ENCODE assay signal across 23 mouse cellular contexts in the genomic region with DNA sequence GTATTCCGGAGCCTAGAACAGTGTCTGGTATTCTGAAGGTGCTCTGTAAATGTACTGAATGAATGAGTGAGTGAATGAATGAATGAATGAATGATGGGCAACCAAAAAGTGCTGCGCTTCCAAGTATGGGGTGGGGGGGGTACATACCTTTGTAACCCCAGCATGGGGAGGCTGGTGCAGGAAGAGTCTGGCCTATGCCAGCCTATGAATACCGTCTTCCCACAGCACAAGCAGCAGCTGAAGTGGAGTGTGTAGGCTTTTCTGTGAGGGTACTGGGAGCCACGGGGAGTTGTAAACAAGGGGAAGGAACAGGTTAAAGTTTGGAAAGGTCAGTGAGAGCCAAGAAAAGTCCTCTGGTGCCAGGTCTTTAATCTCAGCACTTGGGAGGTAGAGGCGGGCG. TPM values are rescaled to one million over a fixed set of nuclear protein-coding genes. Genes with fewer than 3 reads are reported as not detected.
DNase-seq lines count a peak whose midpoint lies in the region; ATAC-seq and TF ChIP-seq lines count a peak whose summit lies in the region.
"Had no signal": no experiment of that assay in that cellular context is flagged by ENCODE, and none has a peak within 500 bp of the region (broad histone marks: within the 10 kb centered on the region; RNA-seq: fewer than 3 reads in every experiment).

No protein-coding gene starts in this region.

- H3K36me3 ChIP-seq in heart, embryonic 10.5 days, result peaks cover 41% of the 10 kb centered on the region
- H3K36me3 ChIP-seq in kidney, embryonic 16.5 days (ENCODE audit: insufficient read depth, low read length), result peaks cover 25% of the 10 kb centered on the region
- H3K36me3 ChIP-seq in kidney, adult 2 months (ENCODE audit: control insufficient read depth, insufficient read depth, low read length), result no peaks in the 10 kb centered on the region
- peaks cover 27% of the 10 kb centered on the region for H3K36me3 ChIP-seq in forebrain, embryonic 13.5 days (ENCODE audit: poor library complexity, severe bottlenecking)

- WGBS in heart, embryonic 10.5 days, result 80% methylated on average over 6 of the region's 6 CpGs
- 82% methylated on average over 6 of the region's 6 CpGs for WGBS in kidney, embryonic 16.5 days
- WGBS in kidney, adult 2 months, result 67% methylated on average over 6 of the region's 6 CpGs
- 89% methylated on average over 6 of the region's 6 CpGs for WGBS in forebrain, embryonic 13.5 days

- no peak for TF ChIP-seq POLR2A in kidney, adult 2 months (IDR thresholded peaks at IDR 0.05; ENCODE audit: low read depth, low read length)

- no peak overlapping the region for H3K4me2 ChIP-seq in kidney, embryonic 16.5 days (replicated peaks; ENCODE audit: low read depth, low read length)
- H3K4me2 ChIP-seq in forebrain, embryonic 13.5 days, result no peak overlapping the region
- H3K4me2 ChIP-seq: embryonic facial prominence, embryonic 12.5 days; embryonic facial prominence, embryonic 15.5 days; hindbrain, embryonic 12.5 days; hindbrain, embryonic 15.5 days had no signal

- no peak overlapping the region for H3K9ac ChIP-seq in kidney, embryonic 16.5 days (replicated peaks; ENCODE audit: low read length)
- no peak overlapping the region for H3K9ac ChIP-seq in forebrain, embryonic 13.5 days
- H3K9ac ChIP-seq: embryonic facial prominence, embryonic 12.5 days; embryonic facial prominence, embryonic 15.5 days; hindbrain, embryonic 12.5 days; hindbrain, embryonic 15.5 days had no signal

- H3K4me3 ChIP-seq in heart, embryonic 10.5 days, result no peak overlapping the region
- H3K4me3 ChIP-seq in kidney, embryonic 16.5 days (ENCODE audit: low read length), result no peak overlapping the region
- no peak overlapping the region for H3K4me3 ChIP-seq in kidney, adult 2 months (ENCODE audit: insufficient read depth, low read depth, low read length)
- H3K4me3 ChIP-seq in brown adipose tissue, adult 24 weeks (ENCODE audit: insufficient read depth, low read depth, low read length), result no peak overlapping the region
- no peak overlapping the region for H3K4me3 ChIP-seq in forebrain, embryonic 13.5 days
- H3K4me3 ChIP-seq: embryonic facial prominence, embryonic 12.5 days; embryonic facial prominence, embryonic 15.5 days; hindbrain, embryonic 12.5 days; hindbrain, embryonic 15.5 days had no signal

- no peak for TF ChIP-seq CTCF in kidney, adult 2 months (conservative IDR thresholded peaks at IDR 0.05; ENCODE audit: insufficient read depth, insufficient read length, low read depth, low read length)

- H3K27me3 ChIP-seq in heart, embryonic 10.5 days (ENCODE audit: insufficient read depth, poor library complexity, severe bottlenecking), result no peaks in the 10 kb centered on the region
- H3K27me3 ChIP-seq in kidney, embryonic 16.5 days (ENCODE audit: insufficient read depth, low read length), result no peaks in the 10 kb centered on the region
- no peaks in the 10 kb centered on the region for H3K27me3 ChIP-seq in kidney, adult 2 months (replicated peaks; ENCODE audit: control insufficient read depth, insufficient read depth, low read length)
- no peaks in the 10 kb centered on the region; the same call in 1 of the 2 replicates for H3K27me3 ChIP-seq in forebrain, embryonic 13.5 days
- H3K27me3 ChIP-seq: embryonic facial prominence, embryonic 12.5 days; embryonic facial prominence, embryonic 15.5 days; hindbrain, embryonic 12.5 days; hindbrain, embryonic 15.5 days had no signal

- no peaks in the 10 kb centered on the region for H3K9me3 ChIP-seq in heart, embryonic 10.5 days
- 0 out of 2 replicates have a peak, but pooled peaks cover 6% of the 10 kb centered on the region for H3K9me3 ChIP-seq in kidney, embryonic 16.5 days (ENCODE audit: low read length)
- no peaks in the 10 kb centered on the region for H3K9me3 ChIP-seq in forebrain, embryonic 13.5 days (replicated peaks)
- H3K9me3 ChIP-seq: embryonic facial prominence, embryonic 12.5 days; embryonic facial prominence, embryonic 15.5 days; hindbrain, embryonic 12.5 days; hindbrain, embryonic 15.5 days had no signal

- peak overlapping the region; percentile 62 for H3K27ac ChIP-seq in heart, embryonic 10.5 days
- H3K27ac ChIP-seq in kidney, embryonic 16.5 days (ENCODE audit: low read length), result peak overlapping the region; percentile 31; the same call in 1 of the 2 replicates
- H3K27ac ChIP-seq in kidney, adult 2 months (ENCODE audit: insufficient read depth, low read depth, low read length), result no peak overlapping the region
- H3K27ac ChIP-seq in brown adipose tissue, adult 24 weeks (replicated peaks; ENCODE audit: low read depth, low read length), result peak overlapping the region; percentile 91
- H3K27ac ChIP-seq in forebrain, embryonic 13.5 days, result no peak overlapping the region
- H3K27ac ChIP-seq: embryonic facial prominence, embryonic 12.5 days; hindbrain, embryonic 15.5 days had no signal

- peak; percentile 42 to 72 for DNase-seq in adrenal gland, adult (ENCODE audit: inconsistent age in 2 of 2, low spot score in 1 of 2)
- DNase-seq in adrenal gland, postnatal 36 days, result no peak
- DNase-seq in heart, embryonic 10.5 days (ENCODE audit: low spot score), result no peak
- no peak for DNase-seq in heart, adult 18-20 months
- no peak for DNase-seq in kidney, adult 2 months
- DNase-seq: cerebellum, adult 11 months; cerebellum, adult 2 months; cerebellum, adult 9-11 months; cerebellum, postnatal 25 days; gastrocnemius, postnatal 10 days; gastrocnemius, postnatal 36 days had no signal

- H3K4me1 ChIP-seq in heart, embryonic 10.5 days, result peaks cover 75% of the 10 kb centered on the region
- peaks cover 64% of the 10 kb centered on the region for H3K4me1 ChIP-seq in kidney, embryonic 16.5 days (ENCODE audit: insufficient read depth, low read length)
- peaks cover 5% of the 10 kb centered on the region; the same call in 1 of the 2 replicates for H3K4me1 ChIP-seq in kidney, adult 2 months (ENCODE audit: control insufficient read depth, insufficient read depth, low read length)
- peaks cover 29% of the 10 kb centered on the region for H3K4me1 ChIP-seq in brown adipose tissue, adult 24 weeks (ENCODE audit: control insufficient read depth, insufficient read depth, insufficient read length, low read length)
- H3K4me1 ChIP-seq in forebrain, embryonic 13.5 days, result peaks cover 25% of the 10 kb centered on the region

- ATAC-seq in kidney, embryonic 16.5 days (ENCODE audit: low FRiP score, low TSS enrichment), result no peak
- no peak for ATAC-seq in forebrain, embryonic 13.5 days
- ATAC-seq: forebrain, embryonic 16.5 days; intestine, postnatal 0 days had no signal

RNA-seq across cellular contexts. Expression of a gene that starts 6.5 kb away (rescaled TPM):
- 100 to 1,000 TPM in 1 of 2 experiments, 10 to 100 TPM in 1; 70.0 to 115 TPM for total RNA-seq in adrenal gland, postnatal 36 days (2021)
- polyA plus RNA-seq in heart, embryonic 10.5 days (2016; fragmentation: Nextera tagmentation; extraction: Ambion mirVana), result 130 and 138 TPM in 2 replicates
- 10 to 100 TPM; 28.5 to 30.0 TPM for total RNA-seq in heart, adult 18-20 months (2021)
- polyA plus RNA-seq in kidney, embryonic 16.5 days (2015; fragmentation: Nextera tagmentation; extraction: Ambion mirVana), result 150 and 157 TPM in 2 replicates
- 44.5 and 47.7 TPM in 2 replicates for polyA plus RNA-seq in kidney, adult 2 months (2012; rRNA removed)
- polyA plus RNA-seq in brown adipose tissue, adult 24 weeks (2012; ENCODE audit: insufficient read depth, insufficient read length, missing spikeins), result 36.0 and 38.3 TPM in 2 replicates
- 34.6 and 38.0 TPM in 2 replicates for polyA plus RNA-seq in forebrain, embryonic 13.5 days (2015; fragmentation: Nextera tagmentation; extraction: Ambion mirVana)

RNA-seq across cellular contexts. Expression of a gene that starts 27.0 kb away (rescaled TPM):
- 10 to 100 TPM; 43.5 to 53.8 TPM for total RNA-seq in adrenal gland, postnatal 36 days (2021)
- polyA plus RNA-seq in heart, embryonic 10.5 days (2016; fragmentation: Nextera tagmentation; extraction: Ambion mirVana), result 140 and 193 TPM in 2 replicates
- 100 to 1,000 TPM; 192 to 199 TPM for total RNA-seq in heart, adult 18-20 months (2021)
- 280 and 309 TPM in 2 replicates for polyA plus RNA-seq in kidney, embryonic 16.5 days (2015; fragmentation: Nextera tagmentation; extraction: Ambion mirVana)
- 237 and 272 TPM in 2 replicates for polyA plus RNA-seq in kidney, adult 2 months (2012; rRNA removed)
- polyA plus RNA-seq in brown adipose tissue, adult 24 weeks (2012; ENCODE audit: insufficient read depth, insufficient read length, missing spikeins), result 7.6 and 20.8 TPM in 2 replicates
- polyA plus RNA-seq in forebrain, embryonic 13.5 days (2015; fragmentation: Nextera tagmentation; extraction: Ambion mirVana), result 4.4 and 5.7 TPM in 2 replicates
- total RNA-seq: granulocyte monocyte progenitor cell, adult 5-6 weeks had no signal

RNA-seq across cellular contexts. Expression of a gene that starts 28.6 kb away (rescaled TPM):
- 100 to 1,000 TPM; 124 to 135 TPM for total RNA-seq in adrenal gland, postnatal 36 days (2021)
- polyA plus RNA-seq in heart, embryonic 10.5 days (2016; fragmentation: Nextera tagmentation; extraction: Ambion mirVana), result 237 and 260 TPM in 2 replicates
- 100 to 1,000 TPM in 1 of 2 experiments, 10 to 100 TPM in 1; 98.9 to 110 TPM for total RNA-seq in heart, adult 18-20 months (2021)
- polyA plus RNA-seq in kidney, embryonic 16.5 days (2015; fragmentation: Nextera tagmentation; extraction: Ambion mirVana), result 136 and 153 TPM in 2 replicates
- 83.9 and 86.3 TPM in 2 replicates for polyA plus RNA-seq in kidney, adult 2 months (2012; rRNA removed)
- 64.2 and 86.3 TPM in 2 replicates for polyA plus RNA-seq in brown adipose tissue, adult 24 weeks (2012; ENCODE audit: insufficient read depth, insufficient read length, missing spikeins)
- 112 and 118 TPM in 2 replicates for polyA plus RNA-seq in forebrain, embryonic 13.5 days (2015; fragmentation: Nextera tagmentation; extraction: Ambion mirVana)

RNA-seq across cellular contexts. Expression of a gene that starts 44.8 kb away (rescaled TPM):
- total RNA-seq in adrenal gland, postnatal 36 days (2021), result 1,000 to 10,000 TPM in 1 of 2 experiments, 100 to 1,000 TPM in 1; 927 to 1,142 TPM
- 326 and 523 TPM in 2 replicates for polyA plus RNA-seq in heart, embryonic 10.5 days (2016; fragmentation: Nextera tagmentation; extraction: Ambion mirVana)
- 100 to 1,000 TPM; 270 to 319 TPM for total RNA-seq in heart, adult 18-20 months (2021)
- polyA plus RNA-seq in kidney, embryonic 16.5 days (2015; fragmentation: Nextera tagmentation; extraction: Ambion mirVana), result 291 and 312 TPM in 2 replicates
- polyA plus RNA-seq in kidney, adult 2 months (2012; rRNA removed), result 922 and 939 TPM in 2 replicates
- polyA plus RNA-seq in brown adipose tissue, adult 24 weeks (2012; ENCODE audit: insufficient read depth, insufficient read length, missing spikeins), result 777 and 1,675 TPM in 2 replicates
- polyA plus RNA-seq in forebrain, embryonic 13.5 days (2015; fragmentation: Nextera tagmentation; extraction: Ambion mirVana), result 118 and 125 TPM in 2 replicates

RNA-seq across cellular contexts. Expression of a gene that starts 51.3 kb away (rescaled TPM):
- 1,000 to 10,000 TPM in 1 of 2 experiments, 100 to 1,000 TPM in 1; 185 to 1,007 TPM for total RNA-seq in adrenal gland, postnatal 36 days (2021)
- 5.4 and 19.9 TPM in 2 replicates for polyA plus RNA-seq in heart, embryonic 10.5 days (2016; fragmentation: Nextera tagmentation; extraction: Ambion mirVana)
- 10 to 100 TPM in 1 of 2 experiments, under 1 TPM in 1; 0.57 to 19.5 TPM for total RNA-seq in heart, adult 18-20 months (2021)
- 13.4 and 16.1 TPM in 2 replicates for polyA plus RNA-seq in kidney, embryonic 16.5 days (2015; fragmentation: Nextera tagmentation; extraction: Ambion mirVana)
- polyA plus RNA-seq in kidney, adult 2 months (2012; rRNA removed), result 12.2 and 16.5 TPM in 2 replicates
- polyA plus RNA-seq in brown adipose tissue, adult 24 weeks (2012; ENCODE audit: insufficient read depth, insufficient read length, missing spikeins), result 1,406 and 1,867 TPM in 2 replicates
- 1.2 and 1.8 TPM in 2 replicates for polyA plus RNA-seq in forebrain, embryonic 13.5 days (2015; fragmentation: Nextera tagmentation; extraction: Ambion mirVana)
- total RNA-seq: hematopoietic stem cell, adult 5-6 weeks; MEL had no signal

Comparison
In these comparisons a context has a peak if more than half of its experiments do, and no peak if none do; other contexts are left out.
1. DNase-seq: peak in adrenal gland, adult (2 of 2); none in adrenal gland, postnatal 36 days (0 of 2), heart, embryonic 10.5 days (single experiment), heart, adult 18-20 months (0 of 2) and kidney, adult 2 months (single experiment).
2. H3K27ac ChIP-seq: peak in heart, embryonic 10.5 days (single experiment), kidney, embryonic 16.5 days (single experiment) and brown adipose tissue, adult 24 weeks (single experiment); none in kidney, adult 2 months (single experiment) and forebrain, embryonic 13.5 days (single experiment).